Mouse (Mus musculus) megakaryocyte, embryonic 14.5 days (primary cell): ENCODE results near the gene Gas8. TPM values are rescaled to one million over a fixed set of nuclear protein-coding genes. Genes with fewer than 3 reads are reported as not detected.
"Not testable (repeated sequence)": the region's sequence is repeated elsewhere in the genome, so short reads cannot be mapped to it uniquely, and the experiment has no call there.

ENCODE experiments used
- H3K27me3 ChIP-seq: replicated peaks from 2 replicates; pipeline ENCODE3; 2012; ENCODE audit warnings: inconsistent platforms
- H3K36me3 ChIP-seq: replicated peaks from 2 replicates; pipeline ENCODE3; 2012; ENCODE audit warnings: low read length, inconsistent platforms, mixed read lengths
- H3K4me1 ChIP-seq: 2 replicates; pipeline ENCODE4 v1.6.1; 2012; ENCODE audit warnings: inconsistent platforms
- H3K4me3 ChIP-seq: replicated peaks from 2 replicates; pipeline ENCODE3; 2012; ENCODE audit warnings: moderate library complexity, mild to moderate bottlenecking, inconsistent platforms
- H3K9me3 ChIP-seq: 2 replicates; pipeline ENCODE4 v1.6.1; 2012; ENCODE audit warnings: inconsistent platforms
- FLI1 ChIP-seq: IDR thresholded peaks from 2 replicates; pipeline ENCODE4 v1.6.1; 2012; ENCODE audit warnings: low read length, inconsistent platforms, mixed read lengths
- GATA1 ChIP-seq: IDR thresholded peaks from 3 replicates; pipeline ENCODE4 v1.6.1; 2012; ENCODE audit warnings: mixed read lengths, low read length, inconsistent platforms, borderline replicate concordance
- polyA plus RNA-seq: library from polyadenylated mRNA; stranded (reverse); fragments of >175 nt; gene quantifications from 2 replicates; pipeline ENCODE4 v1.2.3, GENCODE M21; 2012; ENCODE audit warnings: low replicate concordance; ENCODE audit not compliant: insufficient read depth

The Gas8 gene
- polyA plus RNA-seq, 1 experiment = 21.3 TPM

GRCm38 (mm10) chr8:123515540-123515897, 3.1 kb upstream of the Gas8 start:
- peaks cover 46% of the 10 kb centered on the region for H3K4me1 ChIP-seq
- peaks cover 8% of the 10 kb centered on the region for H3K36me3 ChIP-seq
- TF ChIP-seq GATA1 (no peak), FLI1 (no peak)
- peaks cover 65% of the 10 kb centered on the region for H3K27me3 ChIP-seq
- H3K9me3 ChIP-seq = no peaks in the 10 kb centered on the region
- peak overlapping the region; percentile 89 for H3K4me3 ChIP-seq

- Histone ChIP-seq H3K4me1 (peaks cover 40% of the 10 kb centered on the region), H3K9me3 (no peaks in the 10 kb centered on the region), H3K36me3 (peaks cover 13% of the 10 kb centered on the region), H3K4me3 (no peak overlapping the region), H3K27me3 (peaks cover 58% of the 10 kb centered on the region)
- no peak for TF ChIP-seq GATA1
- TF ChIP-seq FLI1 = no peak
These were observed 2.0 kb upstream of the Gas8 start for GRCm38 (mm10) chr8:123516596-123516995.

- TF ChIP-seq FLI1 (no peak), GATA1 (no peak)
- H3K4me1 ChIP-seq = peaks cover 47% of the 10 kb centered on the region
- peaks cover 45% of the 10 kb centered on the region for H3K27me3 ChIP-seq
- H3K9me3 ChIP-seq = no peaks in the 10 kb centered on the region
- peaks cover 28% of the 10 kb centered on the region for H3K36me3 ChIP-seq
- peak overlapping the region; percentile 93 for H3K4me3 ChIP-seq
These were observed 462 bp upstream of the Gas8 start for GRCm38 (mm10) chr8:123518172-123518571.

- H3K36me3 ChIP-seq = peaks cover 46% of the 10 kb centered on the region
- H3K4me1 ChIP-seq = peaks cover 34% of the 10 kb centered on the region
- peaks cover 27% of the 10 kb centered on the region for H3K27me3 ChIP-seq
- H3K9me3 ChIP-seq, H3K4me3 ChIP-seq: not testable (repeated sequence)
These were observed 1.4 kb downstream of the Gas8 start for GRCm38 (mm10) chr8:123520048-123520447.

GRCm38 (mm10) chr8:123527720-123528489, 9.3 kb downstream of the Gas8 start:
- Histone ChIP-seq H3K36me3 (peaks cover 98% of the 10 kb centered on the region), H3K27me3 (peaks cover 7% of the 10 kb centered on the region), H3K9me3 (no peaks in the 10 kb centered on the region), H3K4me3 (peak overlapping the region; percentile 31), H3K4me1 (no peaks in the 10 kb centered on the region)
- TF ChIP-seq FLI1 = no peak
- TF ChIP-seq GATA1 = no peak

GRCm38 (mm10) chr8:123536242-123536989, 17.8 kb downstream of the Gas8 start:
- H3K36me3 ChIP-seq = peaks cover 55% of the 10 kb centered on the region

GRCm38 (mm10) chr8:123536990-123537380, 18.4 kb downstream of the Gas8 start:
- peaks cover 11% of the 10 kb centered on the region for H3K27me3 ChIP-seq
- H3K36me3 ChIP-seq = peaks cover 49% of the 10 kb centered on the region
- H3K4me3 ChIP-seq = no peak overlapping the region
- H3K9me3 ChIP-seq = no peaks in the 10 kb centered on the region
- no peaks in the 10 kb centered on the region for H3K4me1 ChIP-seq
- TF ChIP-seq GATA1 (no peak), FLI1 (no peak)

More at GRCm38 (mm10) chr8:123536242-123536989, 17.8 kb downstream of the Gas8 start:
- TF ChIP-seq FLI1 (no peak), GATA1 (no peak)
- H3K27me3 ChIP-seq = peaks cover 11% of the 10 kb centered on the region
- no peaks in the 10 kb centered on the region for H3K9me3 ChIP-seq
- H3K4me1 ChIP-seq = no peaks in the 10 kb centered on the region
- no peak overlapping the region for H3K4me3 ChIP-seq

GRCm38 (mm10) chr8:123537641-123538040, 19.0 kb downstream of the Gas8 start:
- not testable (repeated sequence) for H3K4me3 ChIP-seq, H3K9me3 ChIP-seq, H3K4me1 ChIP-seq
- Histone ChIP-seq H3K36me3 (peaks cover 43% of the 10 kb centered on the region), H3K27me3 (peaks cover 11% of the 10 kb centered on the region)

- H3K4me1 ChIP-seq, H3K9me3 ChIP-seq, H3K27me3 ChIP-seq, H3K36me3 ChIP-seq, H3K4me3 ChIP-seq: not testable (repeated sequence)
These were observed 45.6 kb downstream of the Gas8 start for GRCm38 (mm10) chr8:123564221-123564620.

- not testable (repeated sequence) for H3K4me1 ChIP-seq, H3K36me3 ChIP-seq, H3K27me3 ChIP-seq, H3K9me3 ChIP-seq, H3K4me3 ChIP-seq
These were observed 56.8 kb downstream of the Gas8 start for GRCm38 (mm10) chr8:123575386-123575785.

Other genes with a start within 250 kb of the Gas8 start
- 16.5 and 24.3 TPM in 2 replicates for gene Fanca, start 200.3 kb upstream of the Gas8 start, polyA plus RNA-seq
- gene Spire2, start 186.1 kb upstream of the Gas8 start, polyA plus RNA-seq = 0.47 TPM in 1 of 2 replicates, not detected in the other
- 41.1 and 108 TPM in 2 replicates for gene Tcf25, start 145.1 kb upstream of the Gas8 start, polyA plus RNA-seq
- 1.1 TPM in 1 of 2 replicates, not detected in the other for gene Mc1r, start 111.7 kb upstream of the Gas8 start, polyA plus RNA-seq
- 123 and 178 TPM in 2 replicates for gene Tubb3, start 107.4 kb upstream of the Gas8 start, polyA plus RNA-seq
- gene Def8, start 95.3 kb upstream of the Gas8 start, polyA plus RNA-seq = 20.7 and 47.5 TPM in 2 replicates
- gene Afg3l1, start 40.9 kb upstream of the Gas8 start, polyA plus RNA-seq = 8.8 and 20.1 TPM in 2 replicates
- not detected in 2 replicates for gene Dbndd1, start 3.4 kb upstream of the Gas8 start, polyA plus RNA-seq
- gene Rhou, start 135.1 kb downstream of the Gas8 start, polyA plus RNA-seq = 0.11 TPM in 1 of 2 replicates, not detected in the other